Mouse (Mus musculus) E14TG2a.4 (cell line): Measurements from ENCODE around the gene Rbm4.

Experiments used
- CTCF ChIP-seq: conservative IDR thresholded peaks from 2 replicates; pipeline ENCODE4 v1.5.1; 2014; ENCODE audit warnings: low read length
- NANOG ChIP-seq: IDR thresholded peaks from 2 replicates; pipeline ENCODE4 v1.6.1; 2014; ENCODE audit warnings: borderline replicate concordance, low read length, mixed read lengths
- POU5F1 ChIP-seq: IDR thresholded peaks from 2 replicates; pipeline ENCODE4 v1.6.1; 2014; ENCODE audit warnings: low read length, borderline replicate concordance

GRCm38 (mm10) chr19:4839149-4839548 is 45.4 kb upstream of the Rbm4 start, which contains the start of the genes Ccs and Ccdc87:
- TF ChIP-seq CTCF (no peak), NANOG (no peak), POU5F1 (no peak)
